ENCODE assay signal across 28 mouse cellular contexts in the genomic region with DNA sequence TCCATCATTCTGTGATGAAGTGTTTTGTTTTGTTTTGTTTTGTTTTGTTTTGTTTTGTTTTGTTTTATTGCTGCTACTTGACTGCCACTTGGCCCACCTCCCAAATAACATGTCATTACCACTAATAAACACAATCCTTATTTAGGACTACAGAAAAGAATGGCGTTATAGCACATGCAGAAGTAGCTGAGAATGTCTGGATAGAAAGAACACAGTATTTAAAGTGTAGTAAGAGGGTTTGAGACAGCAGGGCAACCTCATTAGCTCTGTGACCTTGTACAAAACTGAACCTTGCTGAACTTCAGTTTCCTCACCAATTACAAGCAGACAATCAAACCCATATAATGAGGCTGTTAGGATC. TPM values are rescaled to one million over a fixed set of nuclear protein-coding genes. Genes with fewer than 3 reads are reported as not detected.
DNase-seq lines count a peak whose midpoint lies in the region; ATAC-seq and TF ChIP-seq lines count a peak whose summit lies in the region.
"Had no signal": no experiment of that assay in that cellular context is flagged by ENCODE, and none has a peak within 500 bp of the region (broad histone marks: within the 10 kb centered on the region; RNA-seq: fewer than 3 reads in every experiment).

No protein-coding gene starts in this region.

- H3K36me3 ChIP-seq in heart, embryonic 15.5 days = no peaks in the 10 kb centered on the region
- no peaks in the 10 kb centered on the region for H3K36me3 ChIP-seq in lung, embryonic 14.5 days (ENCODE audit: insufficient read depth)
- H3K36me3 ChIP-seq in hindbrain, embryonic 11.5 days (ENCODE audit: control insufficient read depth, insufficient read depth, low read length) = no peaks in the 10 kb centered on the region
- H3K36me3 ChIP-seq: embryonic facial prominence, embryonic 12.5 days; embryonic facial prominence, embryonic 15.5 days; G1E; hindbrain, embryonic 13.5 days had no signal

- no peak overlapping the region for H3K4me3 ChIP-seq in heart, embryonic 15.5 days
- no peak overlapping the region for H3K4me3 ChIP-seq in lung, embryonic 14.5 days (ENCODE audit: low read depth, low read length)
- no peak overlapping the region for H3K4me3 ChIP-seq in hindbrain, embryonic 11.5 days (ENCODE audit: low read depth, low read length)
- H3K4me3 ChIP-seq: embryonic facial prominence, embryonic 12.5 days; embryonic facial prominence, embryonic 15.5 days; gastrocnemius, adult 2 months; heart, embryonic 13.5 days; hindbrain, embryonic 13.5 days had no signal

- no peak overlapping the region for H3K4me2 ChIP-seq in heart, embryonic 15.5 days
- no peak overlapping the region for H3K4me2 ChIP-seq in lung, embryonic 14.5 days
- H3K4me2 ChIP-seq in hindbrain, embryonic 11.5 days (replicated peaks; ENCODE audit: low read depth, low read length) = no peak overlapping the region
- H3K4me2 ChIP-seq: embryonic facial prominence, embryonic 12.5 days; embryonic facial prominence, embryonic 15.5 days; hindbrain, embryonic 13.5 days had no signal

- WGBS in heart, embryonic 15.5 days = 31% methylated on average over 1 of the region's 1 CpGs
- 38% methylated on average over 1 of the region's 1 CpGs for WGBS in lung, embryonic 14.5 days
- WGBS in hindbrain, embryonic 11.5 days = 68% methylated on average over 1 of the region's 1 CpGs

- H3K4me1 ChIP-seq in heart, embryonic 15.5 days (replicated peaks) = no peaks in the 10 kb centered on the region
- H3K4me1 ChIP-seq in lung, embryonic 14.5 days (ENCODE audit: insufficient read depth) = no peaks in the 10 kb centered on the region
- H3K4me1 ChIP-seq in hindbrain, embryonic 11.5 days (replicated peaks; ENCODE audit: control insufficient read depth, insufficient read depth, low read length) = no peaks in the 10 kb centered on the region
- H3K4me1 ChIP-seq: embryonic facial prominence, embryonic 12.5 days; embryonic facial prominence, embryonic 15.5 days; heart, embryonic 13.5 days; hindbrain, embryonic 13.5 days had no signal

- H3K27me3 ChIP-seq in heart, embryonic 15.5 days = no peaks in the 10 kb centered on the region
- no peaks in the 10 kb centered on the region for H3K27me3 ChIP-seq in lung, embryonic 14.5 days (ENCODE audit: insufficient read depth, low read length)
- no peaks in the 10 kb centered on the region for H3K27me3 ChIP-seq in hindbrain, embryonic 11.5 days (ENCODE audit: control insufficient read depth, insufficient read depth, low read length)
- H3K27me3 ChIP-seq: CH12.LX; embryonic facial prominence, embryonic 12.5 days; embryonic facial prominence, embryonic 15.5 days; heart, embryonic 13.5 days; hindbrain, embryonic 13.5 days had no signal

- no peak for DNase-seq in heart, adult 9 months (ENCODE audit: low spot score in 2 of 2)
- DNase-seq in lung, embryonic 14.5 days = no peak
- no peak for DNase-seq in lung, postnatal 25 days (ENCODE audit: low spot score)
- DNase-seq in lung, postnatal 10 days = peak; percentile 6
- no peak for DNase-seq in lung, adult 18-20 months
- DNase-seq in hindbrain, embryonic 11.5 days (ENCODE audit: low spot score) = no peak
- DNase-seq: adrenal gland, postnatal 10 days; adrenal gland, postnatal 36 days; B cell, adult 2 months; cerebellum, adult 11 months; cerebellum, adult 2 months; cerebellum, adult 9-11 months; cerebellum, postnatal 25 days; forebrain, postnatal 0 days; gastrocnemius, adult 2 months; gastrocnemius, postnatal 14 days; heart, adult 11 months; heart, postnatal 14 days had no signal

- H3K9me3 ChIP-seq in heart, embryonic 15.5 days (replicated peaks) = no peaks in the 10 kb centered on the region
- H3K9me3 ChIP-seq in lung, embryonic 14.5 days (ENCODE audit: low read depth, low read length) = no peaks in the 10 kb centered on the region
- H3K9me3 ChIP-seq in hindbrain, embryonic 11.5 days (ENCODE audit: control insufficient read depth, low read length) = no peaks in the 10 kb centered on the region
- H3K9me3 ChIP-seq: embryonic facial prominence, embryonic 12.5 days; embryonic facial prominence, embryonic 15.5 days; G1E; heart, embryonic 13.5 days; hindbrain, embryonic 13.5 days had no signal

- no peak overlapping the region for H3K9ac ChIP-seq in heart, embryonic 15.5 days
- no peak overlapping the region for H3K9ac ChIP-seq in lung, embryonic 14.5 days
- H3K9ac ChIP-seq in hindbrain, embryonic 11.5 days (ENCODE audit: low read depth, low read length) = no peak overlapping the region
- H3K9ac ChIP-seq: embryonic facial prominence, embryonic 12.5 days; embryonic facial prominence, embryonic 15.5 days; forebrain, postnatal 0 days; heart, embryonic 13.5 days; hindbrain, embryonic 13.5 days had no signal

- TF ChIP-seq CTCF in lung, embryonic 14.5 days (IDR thresholded peaks at IDR 0.05; ENCODE audit: low read depth) = no peak

- 0 out of 2 replicates have a peak overlapping the region, but pooled peaks have one; percentile 40 for H3K27ac ChIP-seq in heart, embryonic 15.5 days
- no peak overlapping the region for H3K27ac ChIP-seq in lung, embryonic 14.5 days (ENCODE audit: low read depth)
- H3K27ac ChIP-seq in hindbrain, embryonic 11.5 days (ENCODE audit: low read depth, low read length) = no peak overlapping the region
- H3K27ac ChIP-seq: embryonic facial prominence, embryonic 12.5 days; embryonic facial prominence, embryonic 15.5 days; gastrocnemius, adult 2 months; hindbrain, embryonic 13.5 days had no signal

- no peak for ATAC-seq in heart, embryonic 15.5 days (replicated peaks; ENCODE audit: insufficient number of reproducible peaks, insufficient read depth, low FRiP score, low read depth)
- peak; percentile 66 for ATAC-seq in lung, embryonic 14.5 days (ENCODE audit: insufficient read depth)
- ATAC-seq in hindbrain, embryonic 11.5 days (ENCODE audit: low FRiP score) = no peak
- ATAC-seq: forebrain, embryonic 14.5 days; forebrain, postnatal 0 days; hindbrain, embryonic 16.5 days; Patski had no signal

RNA-seq across cellular contexts. Expression of gene Smarca1, which starts 57.0 kb away (rescaled TPM):
- 21.3 and 21.6 TPM in 2 replicates for polyA plus RNA-seq in heart, embryonic 15.5 days (2015; fragmentation: Nextera tagmentation; extraction: Ambion mirVana)
- 29.9 and 32.5 TPM in 2 replicates for polyA plus RNA-seq in lung, embryonic 14.5 days (2014; fragmentation: Nextera tagmentation; extraction: Ambion mirVana)
- polyA plus RNA-seq in hindbrain, embryonic 11.5 days (2014; fragmentation: Nextera tagmentation; extraction: Ambion mirVana) = 27.0 and 30.9 TPM in 2 replicates
- polyA plus RNA-seq: G1E had no signal
